Mouse (Mus musculus) MEL (cell line): ENCODE measurements at regions not wholly inside any gene's neighbourhood (a gene's known extent, or its start where the extent isn't known, plus 50 kb on each side); places are given as distances from the start of the nearest gene placed in this dataset.

Experiments used
- DNase-seq: peaks from one replicate; pipeline ENCODE4 v3.0.0; 2011; ENCODE audit warnings: low read depth, low spot score
- H3K27ac ChIP-seq: 2 replicates; pipeline ENCODE4 v1.5.1; 2012; ENCODE audit warnings: low read depth, mild to moderate bottlenecking, control low read depth, low read length, moderate library complexity; ENCODE audit not compliant: control insufficient read depth
- H3K27me3 ChIP-seq, 2 experiments: fragments of 150-350 bp in 1 of 2; sonication (generic) in 1 of 2; 2 replicates each; pipeline ENCODE4 v1.6.1; 2012; ENCODE audit warnings: low read length in 2 of 2, mild to moderate bottlenecking in 2 of 2, improper control_type of control experiment in 1 of 2, moderate library complexity in 1 of 2; ENCODE audit not compliant: insufficient read depth in 2 of 2, control insufficient read depth in 1 of 2
- H3K36me3 ChIP-seq, 2 experiments: 2 replicates each; pipeline ENCODE4 v1.6.1; 2012 to 2014; ENCODE audit warnings: low read length in 2 of 2, improper control_type of control experiment in 1 of 2, inconsistent platforms in 1 of 2, mild to moderate bottlenecking in 1 of 2; ENCODE audit not compliant: insufficient read depth in 2 of 2, control insufficient read depth in 1 of 2
- H3K4me1 ChIP-seq, 2 experiments: fragments of 150-350 bp in 1 of 2; sonication (generic) in 1 of 2; 2 replicates each; pipeline ENCODE4 v1.6.1; 2012; ENCODE audit warnings: low read length in 2 of 2, improper control_type of control experiment in 1 of 2, mild to moderate bottlenecking in 1 of 2; ENCODE audit not compliant: insufficient read depth in 2 of 2, control insufficient read depth in 1 of 2
- H3K4me3 ChIP-seq, 2 experiments: fragments of 150-350 bp in 1 of 2; sonication (generic) in 1 of 2; 2 replicates each; pipeline ENCODE4 v1.5.1; 2012; ENCODE audit warnings: low read depth in 2 of 2, low read length in 2 of 2, mild to moderate bottlenecking in 2 of 2, moderate library complexity in 2 of 2, control low read depth in 1 of 2, improper control_type of control experiment in 1 of 2; ENCODE audit not compliant: control insufficient read depth in 1 of 2, insufficient read depth in 1 of 2
- H3K79me2 ChIP-seq: 2 replicates; pipeline ENCODE4 v1.6.1; 2012; ENCODE audit warnings: mild to moderate bottlenecking, low read length, moderate library complexity; ENCODE audit not compliant: control insufficient read depth, poor library complexity, insufficient read depth
- H3K9ac ChIP-seq: 2 replicates; pipeline ENCODE4 v1.6.1; 2012; ENCODE audit warnings: low read depth, mild to moderate bottlenecking, control low read depth, low read length, moderate library complexity; ENCODE audit not compliant: control insufficient read depth, poor library complexity, severe bottlenecking
- H3K9me3 ChIP-seq: fragments of 150-350 bp; sonication (generic); replicated peaks from 2 replicates; pipeline ENCODE4 v1.6.1; 2012; ENCODE audit warnings: mild to moderate bottlenecking, low read length, improper control_type of control experiment, moderate library complexity; ENCODE audit not compliant: insufficient read depth
- BHLHE40 ChIP-seq: IDR thresholded peaks from 2 replicates; pipeline ENCODE4 v1.6.1; 2012; ENCODE audit warnings: low read depth, mild to moderate bottlenecking, inconsistent platforms, low read length, improper control_type of control experiment, borderline replicate concordance
- CHD1 ChIP-seq: IDR thresholded peaks from 2 replicates; pipeline ENCODE4 v1.6.1; 2012; ENCODE audit warnings: low read depth, mild to moderate bottlenecking, inconsistent platforms, low read length, improper control_type of control experiment
- CHD2 ChIP-seq: IDR thresholded peaks from 2 replicates; pipeline ENCODE4 v1.6.1; 2011; ENCODE audit warnings: low read length, improper control_type of control experiment
- CTCF ChIP-seq, 3 experiments: IDR thresholded peaks in 2 of 3; conservative IDR thresholded peaks in 1 of 3; 2 replicates each; pipeline ENCODE4 v1.5.1; 2011 to 2012; ENCODE audit warnings: low read length in 3 of 3, low read depth in 2 of 3, mild to moderate bottlenecking in 2 of 3, improper control_type of control experiment in 1 of 3, inconsistent platforms in 1 of 3, mixed read lengths in 1 of 3, moderate library complexity in 1 of 3; ENCODE audit not compliant: control insufficient read depth in 1 of 3, insufficient read depth in 1 of 3, poor library complexity in 1 of 3, severe bottlenecking in 1 of 3
- E2F4 ChIP-seq: IDR thresholded peaks from 2 replicates; pipeline ENCODE4 v1.6.1; 2011; ENCODE audit warnings: low read depth, low read length, improper control_type of control experiment, borderline replicate concordance
- EP300 ChIP-seq, 2 experiments: IDR thresholded peaks; 2 replicates each; pipeline ENCODE4 v1.6.1; 2011; ENCODE audit warnings: improper control_type of control experiment in 2 of 2, low read length in 2 of 2, low read depth in 1 of 2, mild to moderate bottlenecking in 1 of 2
- ETS1 ChIP-seq: IDR thresholded peaks from 2 replicates; pipeline ENCODE4 v1.6.1; 2012; ENCODE audit warnings: low read depth, mild to moderate bottlenecking, inconsistent platforms, low read length, improper control_type of control experiment, moderate library complexity
- GABPA ChIP-seq: IDR thresholded peaks from 2 replicates; pipeline ENCODE4 v1.6.1; 2012; ENCODE audit warnings: low read depth, mild to moderate bottlenecking, inconsistent platforms, low read length, improper control_type of control experiment, moderate library complexity
- GATA1 ChIP-seq: IDR thresholded peaks from 2 replicates; pipeline ENCODE4 v1.6.1; 2011; ENCODE audit warnings: low read depth, low read length, improper control_type of control experiment
- HCFC1 ChIP-seq: IDR thresholded peaks from 2 replicates; pipeline ENCODE4 v1.6.1; 2012; ENCODE audit warnings: low read depth, mild to moderate bottlenecking, inconsistent platforms, low read length, improper control_type of control experiment, moderate library complexity
- JUND ChIP-seq: IDR thresholded peaks from 2 replicates; pipeline ENCODE4 v1.6.1; 2011; ENCODE audit warnings: low read depth, mild to moderate bottlenecking, improper control_type of control experiment, low read length
- MAX ChIP-seq: IDR thresholded peaks from 2 replicates; pipeline ENCODE4 v1.6.1; 2011; ENCODE audit warnings: low read length, improper control_type of control experiment
- MAZ ChIP-seq: IDR thresholded peaks from 2 replicates; pipeline ENCODE4 v1.6.1; 2012; ENCODE audit warnings: low read depth, mild to moderate bottlenecking, inconsistent platforms, low read length, improper control_type of control experiment
- MXI1 ChIP-seq: IDR thresholded peaks from 2 replicates; pipeline ENCODE4 v1.6.1; 2011; ENCODE audit warnings: mild to moderate bottlenecking, low read depth, low read length, improper control_type of control experiment
- MYB ChIP-seq: IDR thresholded peaks from 2 replicates; pipeline ENCODE4 v1.6.1; 2011; ENCODE audit warnings: mild to moderate bottlenecking, low read depth, low read length, improper control_type of control experiment
- MYC ChIP-seq: IDR thresholded peaks from 2 replicates; pipeline ENCODE4 v1.6.1; 2011; ENCODE audit warnings: low read depth, mild to moderate bottlenecking, low read length, improper control_type of control experiment, moderate library complexity
- NELFE ChIP-seq: IDR thresholded peaks from 2 replicates; pipeline ENCODE4 v1.6.1; 2011; ENCODE audit warnings: low read depth, low read length, improper control_type of control experiment
- NRF1 ChIP-seq: IDR thresholded peaks from 2 replicates; pipeline ENCODE4 v1.6.1; 2014; ENCODE audit warnings: low read depth, mild to moderate bottlenecking, inconsistent platforms, low read length, improper control_type of control experiment, moderate library complexity; ENCODE audit not compliant: poor library complexity, insufficient read depth, severe bottlenecking
- POLR2AphosphoS2 ChIP-seq: IDR thresholded peaks from 2 replicates; pipeline ENCODE4 v1.6.1; 2011; ENCODE audit warnings: low read length, improper control_type of control experiment
- POLR2AphosphoS5 ChIP-seq: IDR thresholded peaks from 2 replicates; pipeline ENCODE4 v1.6.1; 2012; ENCODE audit warnings: low read depth, borderline replicate concordance, mild to moderate bottlenecking, inconsistent platforms, low read length, moderate library complexity, mixed read lengths
- RCOR1 ChIP-seq: IDR thresholded peaks from 2 replicates; pipeline ENCODE4 v1.6.1; 2012; ENCODE audit warnings: low read depth, mild to moderate bottlenecking, inconsistent platforms, low read length, improper control_type of control experiment
- SIN3A ChIP-seq: IDR thresholded peaks from 2 replicates; pipeline ENCODE4 v1.6.1; 2012; ENCODE audit warnings: low read length, improper control_type of control experiment, inconsistent platforms
- SMC3 ChIP-seq: IDR thresholded peaks from 2 replicates; pipeline ENCODE4 v1.6.1; 2011; ENCODE audit warnings: low read depth, low read length, improper control_type of control experiment
- TAL1 ChIP-seq: IDR thresholded peaks from 2 replicates; pipeline ENCODE4 v1.6.1; 2012; ENCODE audit warnings: mild to moderate bottlenecking, inconsistent platforms, low read length, moderate library complexity, mixed read lengths
- TBP ChIP-seq: IDR thresholded peaks from 2 replicates; pipeline ENCODE4 v1.8.0; 2011; ENCODE audit warnings: low read depth, low read length, improper control_type of control experiment
- TCF12 ChIP-seq: IDR thresholded peaks from 2 replicates; pipeline ENCODE4 v1.6.1; 2014; ENCODE audit warnings: low read depth, mild to moderate bottlenecking, inconsistent platforms, low read length, improper control_type of control experiment, moderate library complexity
- UBTF ChIP-seq: IDR thresholded peaks from 2 replicates; pipeline ENCODE4 v1.6.1; 2012; ENCODE audit warnings: low read depth, mild to moderate bottlenecking, inconsistent platforms, low read length, improper control_type of control experiment, moderate library complexity, borderline replicate concordance; ENCODE audit not compliant: insufficient read depth
- USF1 ChIP-seq: IDR thresholded peaks from 2 replicates; pipeline ENCODE4 v1.6.1; 2014; ENCODE audit warnings: low read depth, mild to moderate bottlenecking, inconsistent platforms, low read length, improper control_type of control experiment, moderate library complexity
- USF2 ChIP-seq, 2 experiments: IDR thresholded peaks; 2 replicates each; pipeline ENCODE4 v1.6.1; 2011 to 2012; ENCODE audit warnings: improper control_type of control experiment in 2 of 2, low read length in 2 of 2, borderline replicate concordance in 1 of 2, inconsistent platforms in 1 of 2, low read depth in 1 of 2, mild to moderate bottlenecking in 1 of 2; ENCODE audit not compliant: insufficient read depth in 1 of 2
- ZC3H11A ChIP-seq: IDR thresholded peaks from 2 replicates; pipeline ENCODE4 v1.6.1; 2012; ENCODE audit warnings: low read depth, mild to moderate bottlenecking, inconsistent platforms, low read length, improper control_type of control experiment
- ZNF384 ChIP-seq: IDR thresholded peaks from 2 replicates; pipeline ENCODE4 v1.6.1; 2012; ENCODE audit warnings: low read depth, mild to moderate bottlenecking, inconsistent platforms, low read length, improper control_type of control experiment

- no peaks in the 10 kb centered on the region for H3K9me3 ChIP-seq
- peaks cover 2 to 11% of the 10 kb centered on the region in 2 experiments; a peak in 3 of 4 replicates for H3K4me1 ChIP-seq
- no peak overlapping the region for H3K4me3 ChIP-seq
- H3K36me3 ChIP-seq, result peaks cover 0 to 16% of the 10 kb centered on the region in 2 experiments; a peak in 2 of 4 replicates
- H3K79me2 ChIP-seq, result no peaks in the 10 kb centered on the region
- no peak overlapping the region for H3K27ac ChIP-seq
- H3K27me3 ChIP-seq, result no peaks in the 10 kb centered on the region
- DNase-seq, result peak; percentile 59
- no peak for TF ChIP-seq MYB
- TF ChIP-seq NRF1, result no peak
- no peak for TF ChIP-seq NELFE
- TF ChIP-seq MAX, result no peak
- TF ChIP-seq GABPA, result no peak
- no peak for TF ChIP-seq ZNF384
- TF ChIP-seq JUND, result no peak
- TF ChIP-seq MAZ, result no peak
- TF ChIP-seq E2F4, result no peak
- no peak for TF ChIP-seq HCFC1
- no peak for TF ChIP-seq POLR2AphosphoS2
- TF ChIP-seq BHLHE40, result no peak
- TF ChIP-seq CTCF (IDR thresholded peaks at IDR 0.05 in 2 of 3, conservative IDR thresholded peaks at IDR 0.05 in 1 of 3; ENCODE audit: control insufficient read depth in 1 of 3, insufficient read depth in 1 of 3, low read depth in 2 of 3, low read length in 3 of 3, poor library complexity in 1 of 3, severe bottlenecking in 1 of 3), result no peak
- TF ChIP-seq, all 39 proteins: peak for 0
- no peak overlapping the region for H3K9ac ChIP-seq
These were observed 53.0 kb upstream of the Mef2c start for GRCm38 (mm10) chr13:83450820-83451219.

GRCm38 (mm10) chr13:83452987-83453386, 50.8 kb upstream of the Mef2c start:
- H3K36me3 ChIP-seq, result peaks cover 0 to 9% of the 10 kb centered on the region in 2 experiments; a peak in 2 of 4 replicates
- H3K4me3 ChIP-seq, result no peak overlapping the region
- TF ChIP-seq GATA1, result peak; percentile 76
- TF ChIP-seq SMC3, result no peak
- no peak for TF ChIP-seq CHD1
- TF ChIP-seq CHD2, result no peak
- no peak for TF ChIP-seq TCF12
- no peak for TF ChIP-seq MYB
- no peak for TF ChIP-seq USF1
- TF ChIP-seq EP300 (IDR thresholded peaks at IDR 0.05; ENCODE audit: low read depth in 1 of 2, low read length in 2 of 2), result peak; percentile 33 to 80; a peak in 3 of 4 replicates
- peak; percentile 78; the same call in 1 of the 2 replicates for TF ChIP-seq MYC
- no peak for TF ChIP-seq NRF1
- no peak for TF ChIP-seq ZC3H11A
- TF ChIP-seq UBTF, result no peak
- TF ChIP-seq MXI1, result peak; percentile 78
- no peak for TF ChIP-seq GABPA
- no peak for TF ChIP-seq USF2 (IDR thresholded peaks at IDR 0.05; ENCODE audit: borderline replicate concordance in 1 of 2, insufficient read depth in 1 of 2, low read depth in 1 of 2, low read length in 2 of 2)
- TF ChIP-seq TBP, result no peak
- peak; percentile 46 for TF ChIP-seq RCOR1
- no peak for TF ChIP-seq CTCF (IDR thresholded peaks at IDR 0.05 in 2 of 3, conservative IDR thresholded peaks at IDR 0.05 in 1 of 3; ENCODE audit: control insufficient read depth in 1 of 3, insufficient read depth in 1 of 3, low read depth in 2 of 3, low read length in 3 of 3, poor library complexity in 1 of 3, severe bottlenecking in 1 of 3)
- no peak for TF ChIP-seq E2F4
- TF ChIP-seq POLR2AphosphoS5, result no peak
- TF ChIP-seq SIN3A, result peak; percentile 70
- no peak for TF ChIP-seq TAL1
- no peak for TF ChIP-seq POLR2AphosphoS2
- peak; percentile 41; the same call in 1 of the 2 replicates for TF ChIP-seq ETS1

More at GRCm38 (mm10) chr13:83452987-83453386, 50.8 kb upstream of the Mef2c start:
- Histone ChIP-seq H3K27me3 (no peaks in the 10 kb centered on the region), H3K9ac (no peak overlapping the region), H3K4me1 (peaks cover 2 to 5% of the 10 kb centered on the region in 2 experiments; a peak in 3 of 4 replicates), H3K27ac (no peak overlapping the region), H3K79me2 (no peaks in the 10 kb centered on the region), H3K9me3 (no peaks in the 10 kb centered on the region)
- peak; percentile 75 for DNase-seq
